Mouse (Mus musculus): ENCODE data around the gene Nhej1.

DNA sequence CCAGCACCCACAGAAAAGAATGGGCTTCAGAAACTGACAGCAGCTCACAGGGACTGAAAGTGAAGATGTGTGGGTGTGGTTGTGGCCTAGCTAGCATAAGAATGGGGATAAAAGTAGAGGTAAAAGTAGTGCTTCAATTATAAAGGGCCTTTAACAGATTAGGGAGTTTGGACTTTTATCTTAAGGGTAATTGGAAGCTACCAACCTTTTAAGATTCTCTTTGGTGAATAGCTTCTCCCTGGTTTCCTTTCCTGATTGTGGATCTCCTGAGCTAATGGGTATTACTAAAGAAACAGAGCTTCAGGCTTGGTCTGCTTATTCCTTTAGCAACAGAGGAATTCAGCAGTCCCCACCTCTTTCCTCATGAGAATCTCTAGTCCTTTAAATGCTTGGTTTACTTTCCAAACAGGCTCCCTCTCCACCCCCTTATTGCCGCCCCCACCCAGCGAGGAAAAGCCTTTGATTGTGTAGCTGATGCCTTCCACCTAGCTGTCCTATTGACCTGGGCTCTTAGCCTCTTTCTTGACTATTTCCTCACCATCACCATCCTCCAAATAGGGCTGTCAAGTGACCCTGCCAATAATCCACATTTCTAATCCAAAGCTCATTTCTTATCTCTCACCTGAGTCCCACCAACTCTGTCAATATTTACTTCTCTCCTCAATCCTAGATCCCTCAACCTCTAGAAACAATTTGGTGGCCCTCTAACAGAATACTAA is 97.8 kb downstream of the Nhej1 start:
- TF ChIP-seq MYOG (IDR thresholded peaks at IDR 0.05; ENCODE audit: control insufficient read depth in 1 of 3, insufficient read depth in 1 of 3, insufficient read length in 2 of 3, low read depth in 2 of 3) (no peak), POLR2A (IDR thresholded peaks at IDR 0.05; ENCODE audit: insufficient read length, low read depth) (no peak), USF1 (IDR thresholded peaks at IDR 0.05; ENCODE audit: low read depth) (no peak), POLR2AphosphoS2 (IDR thresholded peaks at IDR 0.05; ENCODE audit: insufficient read length, low read depth) (no peak), SRF (IDR thresholded peaks at IDR 0.05; ENCODE audit: control insufficient read depth, insufficient read length, low read depth) (no peak), REST (IDR thresholded peaks at IDR 0.05; ENCODE audit: insufficient read depth, insufficient read length) (no peak)

Measured in myocyte (in vitro differentiated cells).